Mouse (Mus musculus): ENCODE data around the gene Ccdc97. TPM values are rescaled to one million over a fixed set of nuclear protein-coding genes. Genes with fewer than 3 reads are reported as not detected.
A peak's percentile ranks its signal among the peaks of the same experiment; 100 is the strongest.

The Ccdc97 gene
- polyA plus RNA-seq, 1 experiment from 2014 or later, result 25.6 TPM

DNA sequence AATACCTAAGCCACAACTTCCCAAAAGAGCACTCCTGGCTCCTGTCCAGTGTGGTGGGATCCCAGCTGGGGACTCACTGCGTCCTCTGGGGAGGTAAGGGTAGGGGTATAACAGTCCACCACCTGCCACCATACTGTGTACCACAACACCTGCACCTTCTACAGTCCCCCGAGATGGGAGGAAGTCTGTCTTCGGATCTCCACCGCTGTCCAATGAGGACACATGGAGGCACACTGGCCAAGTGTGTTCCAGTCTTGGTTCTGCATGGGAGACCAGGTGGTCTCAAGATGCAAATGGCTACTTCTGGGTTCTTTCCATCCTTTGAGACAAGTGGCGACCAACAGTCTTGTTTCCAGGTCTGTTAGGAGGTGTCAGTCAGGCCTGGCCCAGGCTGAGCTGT, 7.7 kb downstream of the Ccdc97 start:
- H3K36me3 ChIP-seq (ENCODE audit: insufficient read depth, low read length), result peaks cover 41% of the 10 kb centered on the region
- ATAC-seq (ENCODE audit: low FRiP score, low TSS enrichment), result no peak
- H3K9me3 ChIP-seq (ENCODE audit: low read length), result no peaks in the 10 kb centered on the region
- H3K27ac ChIP-seq (ENCODE audit: low read length), result no peak overlapping the region
- H3K27me3 ChIP-seq (ENCODE audit: insufficient read depth, low read length), result no peaks in the 10 kb centered on the region
- WGBS, result 57% methylated on average over 5 of the region's 5 CpGs
- H3K4me3 ChIP-seq (ENCODE audit: low read length), result no peak overlapping the region
- no peak overlapping the region for H3K4me2 ChIP-seq (replicated peaks; ENCODE audit: low read depth, low read length)
- peaks cover 28% of the 10 kb centered on the region for H3K4me1 ChIP-seq (ENCODE audit: insufficient read depth, low read length)
- H3K9ac ChIP-seq (replicated peaks; ENCODE audit: low read length), result no peak overlapping the region

- Histone ChIP-seq H3K4me2 (replicated peaks; ENCODE audit: low read depth, low read length) (0 out of 2 replicates have a peak overlapping the region, but pooled peaks have one; percentile 11), H3K9me3 (ENCODE audit: low read length) (no peaks in the 10 kb centered on the region), H3K9ac (replicated peaks; ENCODE audit: low read length) (peak overlapping the region; percentile 50; the same call in 1 of the 2 replicates), H3K36me3 (ENCODE audit: insufficient read depth, low read length) (peaks cover 36% of the 10 kb centered on the region), H3K4me1 (ENCODE audit: insufficient read depth, low read length) (peaks cover 33% of the 10 kb centered on the region), H3K27me3 (ENCODE audit: insufficient read depth, low read length) (no peaks in the 10 kb centered on the region), H3K4me3 (ENCODE audit: low read length) (no peak overlapping the region), H3K27ac (ENCODE audit: low read length) (peak overlapping the region; percentile 36; the same call in 1 of the 2 replicates)
- ATAC-seq (ENCODE audit: low FRiP score, low TSS enrichment), result 0 out of 2 replicates have a peak, but pooled peaks have one; percentile 14
- WGBS, result 11% methylated on average over 7 of the region's 7 CpGs
Measured at GRCm38 (mm10) chr7:25710519-25711130, 8.3 kb downstream of the Ccdc97 start.

- Histone ChIP-seq H3K4me3 (ENCODE audit: low read length) (no peak overlapping the region), H3K9me3 (ENCODE audit: low read length) (no peaks in the 10 kb centered on the region), H3K9ac (replicated peaks; ENCODE audit: low read length) (peak overlapping the region; percentile 50), H3K27ac (ENCODE audit: low read length) (no peak overlapping the region; the same call in 1 of the 2 replicates), H3K4me1 (ENCODE audit: insufficient read depth, low read length) (peaks cover 36% of the 10 kb centered on the region), H3K36me3 (ENCODE audit: insufficient read depth, low read length) (peaks cover 29% of the 10 kb centered on the region), H3K4me2 (replicated peaks; ENCODE audit: low read depth, low read length) (0 out of 2 replicates have a peak overlapping the region, but pooled peaks have one; percentile 3), H3K27me3 (ENCODE audit: insufficient read depth, low read length) (no peaks in the 10 kb centered on the region)
- WGBS, result 9% methylated on average over 12 of the region's 12 CpGs
- no peak for ATAC-seq (ENCODE audit: low FRiP score, low TSS enrichment)
Measured at GRCm38 (mm10) chr7:25709961-25710360, 8.9 kb downstream of the Ccdc97 start.

- peaks cover 40% of the 10 kb centered on the region for H3K4me1 ChIP-seq (ENCODE audit: insufficient read depth, low read length)
- H3K36me3 ChIP-seq (ENCODE audit: insufficient read depth, low read length), result peaks cover 8% of the 10 kb centered on the region
- no peak overlapping the region for H3K4me2 ChIP-seq (replicated peaks; ENCODE audit: low read depth, low read length)
- no peak overlapping the region for H3K4me3 ChIP-seq (ENCODE audit: low read length)
- H3K9ac ChIP-seq (replicated peaks; ENCODE audit: low read length), result 0 out of 2 replicates have a peak overlapping the region, but pooled peaks have one; percentile 1
- peaks cover 9% of the 10 kb centered on the region for H3K27me3 ChIP-seq (ENCODE audit: insufficient read depth, low read length)
- WGBS, result 23% methylated on average over 15 of the region's 15 CpGs
- H3K9me3 ChIP-seq (ENCODE audit: low read length), result no peaks in the 10 kb centered on the region
- peak overlapping the region; percentile 76 for H3K27ac ChIP-seq (ENCODE audit: low read length)
- peak; percentile 32 for ATAC-seq (ENCODE audit: low FRiP score, low TSS enrichment)
Measured at GRCm38 (mm10) chr7:25707581-25708292, 11.2 kb downstream of the Ccdc97 start.

- H3K4me2 ChIP-seq (replicated peaks; ENCODE audit: low read depth, low read length), result no peak overlapping the region
- ATAC-seq (ENCODE audit: low FRiP score, low TSS enrichment), result no peak
- H3K9me3 ChIP-seq (ENCODE audit: low read length), result peaks cover 5% of the 10 kb centered on the region; the same call in 1 of the 2 replicates
- peak overlapping the region; percentile 76 for H3K27ac ChIP-seq (ENCODE audit: low read length)
- H3K27me3 ChIP-seq (ENCODE audit: insufficient read depth, low read length), result peaks cover 9% of the 10 kb centered on the region
- H3K4me3 ChIP-seq (ENCODE audit: low read length), result no peak overlapping the region
- WGBS, result 39% methylated on average over 7 of the region's 7 CpGs
- peaks cover 11% of the 10 kb centered on the region for H3K36me3 ChIP-seq (ENCODE audit: insufficient read depth, low read length)
- 0 out of 2 replicates have a peak overlapping the region, but pooled peaks have one; percentile 6 for H3K9ac ChIP-seq (replicated peaks; ENCODE audit: low read length)
- peaks cover 40% of the 10 kb centered on the region for H3K4me1 ChIP-seq (ENCODE audit: insufficient read depth, low read length)
Measured at GRCm38 (mm10) chr7:25706578-25707170, 12.2 kb downstream of the Ccdc97 start.

GRCm38 (mm10) chr7:25705801-25706251, 13.1 kb downstream of the Ccdc97 start:
- H3K4me2 ChIP-seq (replicated peaks; ENCODE audit: low read depth, low read length), result no peak overlapping the region
- H3K4me3 ChIP-seq (ENCODE audit: low read length), result no peak overlapping the region
- no peak for ATAC-seq (ENCODE audit: low FRiP score, low TSS enrichment)

GRCm38 (mm10) chr7:25704716-25705364, 14.0 kb downstream of the Ccdc97 start:
- ATAC-seq (ENCODE audit: low FRiP score, low TSS enrichment), result no peak
- peaks cover 31% of the 10 kb centered on the region for H3K4me1 ChIP-seq (ENCODE audit: insufficient read depth, low read length)
- H3K9ac ChIP-seq (replicated peaks; ENCODE audit: low read length), result no peak overlapping the region
- peaks cover 16% of the 10 kb centered on the region; the same call in 1 of the 2 replicates for H3K36me3 ChIP-seq (ENCODE audit: insufficient read depth, low read length)
- H3K27ac ChIP-seq (ENCODE audit: low read length), result no peak overlapping the region
- H3K4me2 ChIP-seq (replicated peaks; ENCODE audit: low read depth, low read length), result peak overlapping the region; percentile 56
- H3K9me3 ChIP-seq (ENCODE audit: low read length), result peaks cover 5% of the 10 kb centered on the region; the same call in 1 of the 2 replicates
- WGBS, result 9% methylated on average over 26 of the region's 37 CpGs
- peaks cover 9% of the 10 kb centered on the region for H3K27me3 ChIP-seq (ENCODE audit: insufficient read depth, low read length)
- peak overlapping the region; percentile 30 for H3K4me3 ChIP-seq (ENCODE audit: low read length)

More at GRCm38 (mm10) chr7:25705801-25706251, 13.1 kb downstream of the Ccdc97 start:
- Histone ChIP-seq H3K9me3 (ENCODE audit: low read length) (peaks cover 5% of the 10 kb centered on the region; the same call in 1 of the 2 replicates), H3K4me1 (ENCODE audit: insufficient read depth, low read length) (peaks cover 40% of the 10 kb centered on the region), H3K27ac (ENCODE audit: low read length) (0 out of 2 replicates have a peak overlapping the region, but pooled peaks have one; percentile 36), H3K9ac (replicated peaks; ENCODE audit: low read length) (no peak overlapping the region), H3K36me3 (ENCODE audit: insufficient read depth, low read length) (peaks cover 11% of the 10 kb centered on the region; the same call in 1 of the 2 replicates), H3K27me3 (ENCODE audit: insufficient read depth, low read length) (peaks cover 9% of the 10 kb centered on the region)
- WGBS, result 61% methylated on average over 6 of the region's 6 CpGs

DNA sequence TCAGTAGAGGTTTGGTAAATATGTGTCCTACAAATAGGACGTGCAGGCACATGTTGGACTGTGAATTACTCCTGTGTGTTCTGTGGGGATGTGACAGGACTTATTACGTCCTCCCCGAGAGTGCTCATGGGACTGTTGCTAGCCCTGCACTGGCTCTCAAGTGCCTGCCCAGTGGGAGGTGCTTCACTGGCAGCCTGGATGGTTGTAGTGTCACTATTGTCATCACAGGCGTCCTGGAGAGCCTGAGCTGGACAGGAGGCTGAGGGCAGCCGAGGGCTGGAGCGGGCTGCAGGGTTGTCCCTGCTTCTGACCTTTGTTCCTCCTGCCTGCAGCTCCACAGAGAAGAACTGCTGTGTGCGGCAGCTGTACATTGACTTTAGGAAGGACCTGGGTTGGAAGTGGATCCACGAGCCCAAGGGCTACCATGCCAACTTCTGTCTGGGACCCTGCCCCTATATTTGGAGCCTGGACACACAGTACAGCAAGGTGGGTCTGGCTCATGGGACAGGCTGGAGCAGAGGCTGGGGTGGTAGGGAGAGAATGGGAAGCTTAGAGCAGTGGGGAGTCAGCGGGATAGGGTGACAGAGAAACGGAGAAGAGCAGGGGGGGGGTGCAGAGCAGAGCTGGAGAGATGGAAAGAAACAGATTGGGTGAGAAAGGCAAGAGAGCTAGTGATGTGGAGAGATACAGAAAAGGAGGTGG, 14.9 kb downstream of the Ccdc97 start:
- Histone ChIP-seq H3K27me3 (ENCODE audit: insufficient read depth, low read length) (peaks cover 9% of the 10 kb centered on the region), H3K9ac (replicated peaks; ENCODE audit: low read length) (no peak overlapping the region), H3K4me2 (replicated peaks; ENCODE audit: low read depth, low read length) (no peak overlapping the region), H3K9me3 (ENCODE audit: low read length) (peaks cover 5% of the 10 kb centered on the region; the same call in 1 of the 2 replicates), H3K36me3 (ENCODE audit: insufficient read depth, low read length) (peaks cover 17% of the 10 kb centered on the region; the same call in 1 of the 2 replicates), H3K4me1 (ENCODE audit: insufficient read depth, low read length) (peaks cover 30% of the 10 kb centered on the region), H3K4me3 (ENCODE audit: low read length) (no peak overlapping the region), H3K27ac (ENCODE audit: low read length) (no peak overlapping the region)
- ATAC-seq (ENCODE audit: low FRiP score, low TSS enrichment), result no peak
- 31% methylated on average over 10 of the region's 10 CpGs for WGBS

- Histone ChIP-seq H3K4me2 (replicated peaks; ENCODE audit: low read depth, low read length) (no peak overlapping the region), H3K27ac (ENCODE audit: low read length) (no peak overlapping the region), H3K9me3 (ENCODE audit: low read length) (peaks cover 5% of the 10 kb centered on the region; the same call in 1 of the 2 replicates), H3K9ac (replicated peaks; ENCODE audit: low read length) (no peak overlapping the region), H3K27me3 (ENCODE audit: insufficient read depth, low read length) (peaks cover 9% of the 10 kb centered on the region), H3K4me1 (ENCODE audit: insufficient read depth, low read length) (peaks cover 24% of the 10 kb centered on the region), H3K36me3 (ENCODE audit: insufficient read depth, low read length) (peaks cover 17% of the 10 kb centered on the region; the same call in 1 of the 2 replicates), H3K4me3 (ENCODE audit: low read length) (no peak overlapping the region)
- ATAC-seq (ENCODE audit: low FRiP score, low TSS enrichment), result no peak
- 100% methylated on average over 2 of the region's 2 CpGs for WGBS
Measured at GRCm38 (mm10) chr7:25702350-25702749, 16.5 kb downstream of the Ccdc97 start.

Measured in kidney, embryonic 16.5 days (tissue).